In genomic region chr14:57848646-57849045, GRCm38 (mm10) we compare ENCODE assay signal across 25 mouse cellular contexts. TPM values are rescaled to one million over a fixed set of nuclear protein-coding genes. Genes with fewer than 3 reads are reported as not detected.
"Had no signal": no experiment of that assay in that cellular context is flagged by ENCODE, and none has a peak within 500 bp of the region (broad histone marks: within the 10 kb centered on the region; RNA-seq: fewer than 3 reads in every experiment).

No protein-coding gene starts in this region.

- H3K4me3 ChIP-seq: gastrocnemius, adult 2 months; heart, embryonic 10.5 days; heart, embryonic 12.5 days; hindbrain, embryonic 10.5 days; hindbrain, embryonic 12.5 days; kidney, embryonic 15.5 days; limb, embryonic 13.5 days; limb, embryonic 15.5 days; liver, embryonic 12.5 days had no signal

- H3K4me1 ChIP-seq: heart, embryonic 10.5 days; heart, embryonic 12.5 days; hindbrain, embryonic 10.5 days; hindbrain, embryonic 12.5 days; kidney, embryonic 15.5 days; limb, embryonic 13.5 days; limb, embryonic 15.5 days had no signal

- H3K27me3 ChIP-seq: heart, embryonic 12.5 days; hindbrain, embryonic 12.5 days; kidney, embryonic 15.5 days; limb, embryonic 13.5 days; limb, embryonic 15.5 days; liver, embryonic 12.5 days had no signal

- DNase-seq: gastrocnemius, adult 2 months; gastrocnemius, postnatal 10 days; gastrocnemius, postnatal 25 days; heart, adult 18-20 months; heart, postnatal 10 days; heart, postnatal 4 days; kidney, adult 11 months; kidney, adult 2 months; kidney, adult 9 months; kidney, postnatal 14 days; kidney, postnatal 36 days; layer of hippocampus, adult 9-11 months; layer of hippocampus, postnatal 36 days; left cerebral cortex, postnatal 4 days had no signal

- ATAC-seq: hindbrain, embryonic 16.5 days; intestine, embryonic 16.5 days; liver, embryonic 12.5 days had no signal

- H3K9me3 ChIP-seq: heart, embryonic 10.5 days; heart, embryonic 12.5 days; hindbrain, embryonic 10.5 days; hindbrain, embryonic 12.5 days; kidney, embryonic 15.5 days; limb, embryonic 13.5 days; limb, embryonic 15.5 days; liver, embryonic 12.5 days had no signal

RNA-seq across cellular contexts. Expression of gene Ska3, which starts 22.7 kb away (rescaled TPM):
- polyA plus RNA-seq: liver, adult 2 months had no signal
